Mouse (Mus musculus): ENCODE data around the gene Mroh2a. TPM values are rescaled to one million over a fixed set of nuclear protein-coding genes. Genes with fewer than 3 reads are reported as not detected.

The Mroh2a gene
- polyA plus RNA-seq, 1 experiment = 0.96 TPM

GRCm38 (mm10) chr1:88297480-88298258 lies 70.9 kb downstream of the Mroh2a start:
- TF ChIP-seq POLR2A (IDR thresholded peaks at IDR 0.05; ENCODE audit: control insufficient read depth, extremely low read depth, insufficient read depth, low read length, poor library complexity) (no peak), CTCF (IDR thresholded peaks at IDR 0.05; ENCODE audit: borderline replicate concordance, control insufficient read depth, extremely low read depth, insufficient read depth, low read length, poor library complexity) (no peak)
- Histone ChIP-seq H3K27me3 (ENCODE audit: control insufficient read depth, insufficient read depth, low read length) (no peaks in the 10 kb centered on the region), H3K4me3 (ENCODE audit: control insufficient read depth, insufficient read depth, low read length) (no peak overlapping the region), H3K4me1 (replicated peaks; ENCODE audit: control insufficient read depth, insufficient read depth, low read length) (no peaks in the 10 kb centered on the region), H3K36me3 (ENCODE audit: control insufficient read depth, insufficient read depth, low read length) (no peaks in the 10 kb centered on the region), H3K27ac (ENCODE audit: control insufficient read depth, insufficient read depth, low read length) (no peak overlapping the region)
- WGBS = 69% methylated on average over 7 of the region's 7 CpGs
- no peak for DNase-seq

GRCm38 (mm10) chr1:88298686-88299528 lies 72.1 kb downstream of the Mroh2a start:
- DNase-seq = no peak
- Histone ChIP-seq H3K4me1 (replicated peaks; ENCODE audit: control insufficient read depth, insufficient read depth, low read length) (no peaks in the 10 kb centered on the region), H3K27me3 (ENCODE audit: control insufficient read depth, insufficient read depth, low read length) (no peaks in the 10 kb centered on the region), H3K27ac (ENCODE audit: control insufficient read depth, insufficient read depth, low read length) (no peak overlapping the region), H3K4me3 (ENCODE audit: control insufficient read depth, insufficient read depth, low read length) (no peak overlapping the region), H3K36me3 (ENCODE audit: control insufficient read depth, insufficient read depth, low read length) (no peaks in the 10 kb centered on the region)
- no peak for TF ChIP-seq CTCF (IDR thresholded peaks at IDR 0.05; ENCODE audit: borderline replicate concordance, control insufficient read depth, extremely low read depth, insufficient read depth, low read length, poor library complexity)
- TF ChIP-seq POLR2A (IDR thresholded peaks at IDR 0.05; ENCODE audit: control insufficient read depth, extremely low read depth, insufficient read depth, low read length, poor library complexity) = no peak
- WGBS = 64% methylated on average over 4 of the region's 4 CpGs

GRCm38 (mm10) chr1:88299529-88299945 lies 72.8 kb downstream of the Mroh2a start:
- TF ChIP-seq CTCF (IDR thresholded peaks at IDR 0.05; ENCODE audit: borderline replicate concordance, control insufficient read depth, extremely low read depth, insufficient read depth, low read length, poor library complexity) (no peak), POLR2A (IDR thresholded peaks at IDR 0.05; ENCODE audit: control insufficient read depth, extremely low read depth, insufficient read depth, low read length, poor library complexity) (no peak)
- Histone ChIP-seq H3K4me1 (replicated peaks; ENCODE audit: control insufficient read depth, insufficient read depth, low read length) (no peaks in the 10 kb centered on the region), H3K4me3 (ENCODE audit: control insufficient read depth, insufficient read depth, low read length) (no peak overlapping the region), H3K27me3 (ENCODE audit: control insufficient read depth, insufficient read depth, low read length) (no peaks in the 10 kb centered on the region), H3K27ac (ENCODE audit: control insufficient read depth, insufficient read depth, low read length) (no peak overlapping the region), H3K36me3 (ENCODE audit: control insufficient read depth, insufficient read depth, low read length) (no peaks in the 10 kb centered on the region)
- no peak for DNase-seq
- WGBS = 86% methylated on average over 2 of the region's 2 CpGs

- H3K4me1 ChIP-seq (replicated peaks; ENCODE audit: control insufficient read depth, insufficient read depth, low read length) = no peaks in the 10 kb centered on the region
- H3K27me3 ChIP-seq (ENCODE audit: control insufficient read depth, insufficient read depth, low read length) = no peaks in the 10 kb centered on the region
- TF ChIP-seq POLR2A (IDR thresholded peaks at IDR 0.05; ENCODE audit: control insufficient read depth, extremely low read depth, insufficient read depth, low read length, poor library complexity) (no peak), CTCF (IDR thresholded peaks at IDR 0.05; ENCODE audit: borderline replicate concordance, control insufficient read depth, extremely low read depth, insufficient read depth, low read length, poor library complexity) (no peak)
- WGBS = 43% methylated on average over 5 of the region's 5 CpGs
- H3K27ac ChIP-seq (ENCODE audit: control insufficient read depth, insufficient read depth, low read length) = no peak overlapping the region
- no peak overlapping the region for H3K4me3 ChIP-seq (ENCODE audit: control insufficient read depth, insufficient read depth, low read length)
- no peaks in the 10 kb centered on the region for H3K36me3 ChIP-seq (ENCODE audit: control insufficient read depth, insufficient read depth, low read length)
- DNase-seq = no peak
Measured at GRCm38 (mm10) chr1:88300301-88301050, 73.7 kb downstream of the Mroh2a start.

- TF ChIP-seq POLR2A (IDR thresholded peaks at IDR 0.05; ENCODE audit: control insufficient read depth, extremely low read depth, insufficient read depth, low read length, poor library complexity) (no peak), CTCF (IDR thresholded peaks at IDR 0.05; ENCODE audit: borderline replicate concordance, control insufficient read depth, extremely low read depth, insufficient read depth, low read length, poor library complexity) (no peak)
- no peaks in the 10 kb centered on the region for H3K27me3 ChIP-seq (ENCODE audit: control insufficient read depth, insufficient read depth, low read length)
- no peaks in the 10 kb centered on the region for H3K4me1 ChIP-seq (replicated peaks; ENCODE audit: control insufficient read depth, insufficient read depth, low read length)
- no peak overlapping the region for H3K27ac ChIP-seq (ENCODE audit: control insufficient read depth, insufficient read depth, low read length)
- H3K4me3 ChIP-seq (ENCODE audit: control insufficient read depth, insufficient read depth, low read length) = no peak overlapping the region
- WGBS = 73% methylated on average over 9 of the region's 9 CpGs
- H3K36me3 ChIP-seq (ENCODE audit: control insufficient read depth, insufficient read depth, low read length) = no peaks in the 10 kb centered on the region
- no peak for DNase-seq
Measured at GRCm38 (mm10) chr1:88301121-88302014, 74.6 kb downstream of the Mroh2a start.

Measured in thymus, adult 2 months (tissue).